Mouse (Mus musculus): Measurements from ENCODE around the gene Znrf1. TPM values are rescaled to one million over a fixed set of nuclear protein-coding genes. Genes with fewer than 3 reads are reported as not detected.

Znrf1 gene
- total RNA-seq, 2 experiments from 2014 or later, result 168 to 171 TPM

DNA sequence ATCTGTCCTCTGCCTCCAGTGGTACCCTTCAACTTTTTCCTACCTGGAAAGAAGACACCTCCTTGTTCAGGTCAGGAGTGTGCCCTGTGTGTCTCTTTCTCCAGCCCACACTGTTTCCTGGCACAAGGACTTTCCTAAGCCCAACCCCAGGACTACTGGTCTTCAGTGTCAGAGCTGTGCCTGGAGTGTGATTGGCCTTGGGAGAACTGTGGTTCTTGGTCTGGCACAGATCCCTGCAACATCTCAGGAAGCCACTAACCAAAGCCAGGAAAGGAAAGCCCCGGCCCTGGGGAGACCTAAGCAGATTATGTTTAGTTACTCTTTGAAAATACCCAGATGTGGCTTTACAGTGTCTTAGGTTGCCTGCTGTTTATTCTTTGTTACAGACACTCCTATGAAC lies 84.0 kb downstream of the Znrf1 start:
- peak in 1 of 2 experiments; percentile 53 for DNase-seq (ENCODE audit: extremely low spot score in 1 of 2, low spot score in 2 of 2)
- intact Hi-C loops (cut with DNase I), result no loop called here

DNA sequence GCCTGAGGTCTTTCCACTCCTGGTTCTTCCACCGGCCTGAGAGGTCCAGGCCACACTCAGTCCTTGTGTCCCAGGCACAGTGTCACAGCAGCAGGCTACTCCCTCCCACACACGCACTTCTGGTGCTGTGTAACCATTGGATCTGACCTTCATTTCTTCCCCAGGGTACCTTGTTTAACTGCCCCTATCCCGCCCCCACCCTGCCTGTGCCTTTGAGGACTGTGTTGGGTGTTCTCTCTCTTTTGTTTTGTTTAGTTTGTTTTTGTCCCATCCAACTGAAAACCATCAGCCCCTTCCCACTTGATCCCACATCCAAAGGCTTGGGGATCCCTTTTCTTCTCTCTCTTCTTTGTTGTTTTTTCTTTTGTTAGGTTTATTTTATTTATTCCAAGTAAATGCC lies 86.2 kb downstream of the Znrf1 start:
- intact Hi-C loops (cut with DNase I), result no loop called here

DNA sequence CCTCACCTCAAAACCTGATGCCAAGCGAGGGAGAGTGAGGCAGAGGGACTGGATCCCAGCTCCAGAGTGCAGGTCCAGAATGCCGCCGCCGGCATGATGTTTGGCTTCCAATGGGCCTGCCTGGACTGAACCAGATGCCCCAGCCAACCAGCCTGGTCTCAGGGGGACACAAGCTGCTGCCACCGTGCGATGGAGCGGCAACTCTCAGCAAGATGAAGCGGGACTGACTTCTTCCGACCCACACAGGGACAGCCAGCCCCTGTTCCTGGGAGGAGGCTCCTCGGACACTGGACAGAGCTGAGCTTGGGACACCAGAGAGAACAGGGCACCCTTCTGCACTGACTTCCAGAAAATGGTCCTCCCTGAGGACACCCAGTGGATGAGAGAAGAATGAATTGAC lies 86.7 kb downstream of the Znrf1 start:
- DNase-seq (ENCODE audit: extremely low spot score in 1 of 2, low spot score in 2 of 2), result no peak
- intact Hi-C loops (cut with DNase I), result no loop called here

More for the DNA sequence above, 86.2 kb downstream of the Znrf1 start:
- DNase-seq (ENCODE audit: extremely low spot score in 1 of 2, low spot score in 2 of 2), result no peak

DNA sequence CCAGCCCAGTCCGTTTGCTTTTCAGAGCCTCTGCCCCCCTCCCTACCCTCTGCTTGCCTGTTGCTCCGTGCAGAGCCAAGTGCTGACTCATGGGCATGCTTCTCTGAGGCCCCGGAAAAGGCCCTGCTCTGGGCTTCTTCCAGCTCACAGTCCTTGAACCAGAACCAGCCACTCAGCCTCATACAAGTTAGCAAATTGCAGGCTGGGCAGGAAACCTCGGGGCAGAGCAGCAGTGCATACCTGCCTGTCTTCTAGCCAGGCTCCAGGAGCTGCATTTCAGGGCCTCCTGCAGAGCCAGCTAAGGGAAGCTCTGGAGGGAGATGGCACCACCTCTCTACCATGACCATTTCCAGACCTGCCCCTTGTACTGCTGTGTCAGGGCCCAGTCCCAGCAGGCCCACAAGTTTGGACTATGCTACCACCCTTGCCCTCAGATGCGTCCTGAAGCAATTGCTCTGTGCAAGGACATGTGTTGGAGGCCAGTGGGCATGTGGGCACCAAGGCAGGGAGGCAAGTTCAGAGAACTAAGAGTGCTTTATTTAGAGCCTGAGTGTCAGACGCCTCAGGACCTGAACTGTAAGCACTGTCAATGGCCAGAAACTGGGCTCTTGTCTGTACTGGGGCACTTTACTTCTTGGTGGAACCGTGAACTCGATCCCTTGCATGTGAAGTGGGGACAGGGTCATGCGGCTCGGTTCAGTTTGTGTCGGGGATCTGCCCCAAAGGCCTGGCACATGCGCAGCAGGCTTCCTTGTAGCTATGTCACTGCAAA lies 88.4 kb downstream of the Znrf1 start:
- DNase-seq (ENCODE audit: extremely low spot score in 1 of 2, low spot score in 2 of 2), result peak in 1 of 2 experiments; percentile 40
- intact Hi-C loops (cut with DNase I), result no loop called here

DNA sequence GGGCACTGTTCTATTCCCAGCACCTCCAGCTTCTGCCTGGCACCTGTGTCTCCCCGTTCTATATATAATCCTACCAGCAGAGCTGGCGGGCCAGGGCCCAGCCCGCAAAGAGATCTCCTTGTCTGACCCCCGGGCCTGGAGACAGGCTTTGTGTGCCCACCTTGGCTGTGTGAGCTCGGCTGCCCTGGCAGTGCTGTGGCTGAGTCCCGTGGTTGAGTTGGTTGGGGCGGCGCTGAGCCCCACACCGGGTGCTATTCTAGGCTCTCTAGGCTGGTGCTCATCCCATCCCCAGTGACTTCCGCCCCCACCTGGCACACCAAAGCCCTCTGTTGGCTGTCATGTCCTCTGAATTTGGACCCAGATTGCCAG lies 88.9 kb downstream of the Znrf1 start:
- intact Hi-C loops (cut with DNase I), result loop anchor here (5.0 kb wide), 2 partner anchors 73 to 88 kb away; partner anchors contain the start of gene Znrf1
- DNase-seq (ENCODE audit: extremely low spot score in 1 of 2, low spot score in 2 of 2), result no peak

DNA sequence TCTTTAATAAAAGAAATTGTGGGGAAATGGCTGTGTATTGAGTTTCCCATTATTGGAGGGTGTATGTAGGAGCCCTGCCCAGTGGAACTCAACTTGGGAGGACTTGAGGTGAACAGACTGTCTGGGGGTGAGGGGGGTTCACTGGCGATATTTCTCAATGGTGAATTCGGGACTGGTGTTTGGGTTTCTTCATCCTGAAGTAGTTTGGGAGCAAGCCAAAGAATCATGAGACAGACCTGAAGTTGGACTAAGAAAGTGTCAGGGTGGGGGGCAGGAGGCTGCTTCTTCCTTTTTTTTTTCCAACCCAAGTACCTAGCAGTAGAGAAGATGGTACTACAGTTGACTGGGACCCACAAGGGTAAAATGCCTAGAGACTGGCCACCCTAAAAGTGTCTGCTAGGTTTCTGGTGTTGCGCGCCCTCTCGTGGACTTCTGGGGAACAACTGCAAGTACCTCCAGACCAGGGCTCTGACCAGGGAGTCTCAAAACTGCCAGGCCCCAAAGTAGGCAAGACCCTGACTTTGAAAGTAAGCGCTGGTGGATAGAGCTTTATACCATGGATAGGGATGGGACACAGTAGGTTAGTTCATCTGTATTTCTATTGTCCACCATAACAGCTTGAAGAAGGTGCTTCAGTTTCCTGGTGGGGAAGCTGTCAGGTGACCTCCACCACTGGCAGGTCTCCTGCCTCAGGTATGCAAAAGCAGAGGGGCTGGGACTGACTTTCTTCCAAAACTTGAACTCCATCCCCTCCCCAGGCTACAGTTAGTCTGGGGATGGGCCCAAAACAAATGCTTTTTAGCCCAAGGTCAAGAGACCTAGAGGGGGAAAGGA lies 90.0 kb downstream of the Znrf1 start:
- intact Hi-C loops (cut with DNase I), result loop anchor here (5.0 kb wide), 2 partner anchors 74 to 89 kb away; partner anchors contain the start of gene Znrf1
- peak in 1 of 2 experiments; percentile 70 for DNase-seq (ENCODE audit: extremely low spot score in 1 of 2, low spot score in 2 of 2)

DNA sequence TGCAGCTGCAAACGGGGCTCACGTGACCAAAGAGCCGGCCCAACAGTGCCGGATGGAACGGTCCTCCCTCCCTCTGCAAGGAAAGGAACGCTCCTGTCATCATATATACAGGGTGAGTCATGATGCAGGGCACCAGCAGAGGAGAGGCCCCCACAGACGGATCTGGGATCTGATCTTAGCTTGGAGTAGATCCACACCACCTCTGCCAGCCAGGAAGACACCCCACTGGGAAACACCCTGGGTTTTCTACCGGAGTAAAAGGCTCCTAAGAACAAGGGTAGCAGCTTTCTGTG lies 90.6 kb downstream of the Znrf1 start:
- DNase-seq (ENCODE audit: extremely low spot score in 1 of 2, low spot score in 2 of 2), result peak in 1 of 2 experiments; percentile 42
- intact Hi-C loops (cut with DNase I), result loop anchor here (5.0 kb wide), 2 partner anchors 74 to 89 kb away; partner anchors contain the start of gene Znrf1

DNA sequence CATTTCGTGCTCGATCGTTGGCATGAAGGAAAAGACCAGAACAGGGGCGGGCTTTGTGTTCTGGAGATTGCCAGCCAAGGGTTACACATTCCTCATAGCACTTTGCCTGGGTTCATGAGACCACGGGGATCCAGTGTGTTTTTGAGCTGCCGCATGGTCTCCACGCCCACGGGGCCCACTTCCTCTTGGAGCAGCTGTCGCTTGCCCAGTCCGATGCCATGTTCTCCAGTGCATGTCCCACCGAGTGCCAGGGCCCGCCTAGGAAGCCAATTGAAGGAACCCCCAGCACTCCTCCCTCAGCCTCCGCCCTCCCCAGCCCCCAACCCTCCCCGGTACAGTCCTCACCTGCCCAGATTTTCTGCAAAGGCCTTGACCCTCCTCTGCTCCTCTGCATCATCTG lies 91.0 kb downstream of the Znrf1 start:
- DNase-seq (ENCODE audit: extremely low spot score in 1 of 2, low spot score in 2 of 2), result peak in 1 of 2 experiments; percentile 50
- intact Hi-C loops (cut with DNase I), result loop anchor here (5.0 kb wide), 2 partner anchors 75 to 90 kb away; partner anchors contain the start of gene Znrf1

DNA sequence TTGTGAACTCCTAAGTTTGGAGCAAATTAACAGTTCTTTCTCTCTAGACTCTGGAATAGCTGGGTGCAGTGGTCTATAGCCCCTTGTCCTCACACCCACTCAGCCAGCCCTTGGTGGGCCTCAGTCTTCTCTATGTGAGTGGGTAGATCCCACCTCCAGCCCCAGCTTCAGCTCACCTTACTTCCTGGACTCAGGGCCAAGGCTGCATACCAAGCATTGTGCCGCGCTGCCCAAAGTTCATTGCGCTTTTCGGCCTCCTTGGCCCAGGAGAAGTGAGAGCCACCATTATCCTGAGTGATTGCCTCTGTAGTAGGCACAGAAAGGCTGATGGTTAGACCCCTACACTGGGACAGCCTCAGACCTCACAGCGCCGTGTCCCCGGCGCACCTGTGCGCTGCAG lies 92.0 kb downstream of the Znrf1 start:
- intact Hi-C loops (cut with DNase I), result loop anchor here (5.0 kb wide), 2 partner anchors 76 to 91 kb away; partner anchors contain the start of gene Znrf1

DNA sequence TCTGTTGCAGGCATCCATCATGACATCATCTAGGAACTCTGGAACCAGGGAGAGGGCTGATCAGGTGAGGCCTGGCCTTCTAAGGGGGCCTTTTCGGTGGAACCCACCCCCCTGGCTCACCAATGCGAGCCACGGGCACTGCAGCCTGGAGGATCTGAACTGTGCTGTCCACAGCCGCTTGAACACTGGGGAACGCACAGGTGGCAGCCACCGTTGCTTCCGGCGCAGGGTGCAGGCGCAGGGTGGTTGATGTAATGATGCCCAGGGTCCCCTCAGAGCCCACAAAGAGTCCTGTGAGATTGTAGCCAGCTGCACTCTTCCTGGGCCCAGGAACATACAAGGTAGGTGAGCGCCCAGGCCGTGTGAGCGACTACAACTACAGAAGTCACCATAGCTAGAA lies 92.5 kb downstream of the Znrf1 start:
- intact Hi-C loops (cut with DNase I), result loop anchor here (5.0 kb wide), 2 partner anchors 76 to 91 kb away; partner anchors contain the start of gene Znrf1
- DNase-seq (ENCODE audit: extremely low spot score in 1 of 2, low spot score in 2 of 2), result no peak

More for the DNA sequence above, 92.0 kb downstream of the Znrf1 start:
- DNase-seq (ENCODE audit: extremely low spot score in 1 of 2, low spot score in 2 of 2), result no peak

DNA sequence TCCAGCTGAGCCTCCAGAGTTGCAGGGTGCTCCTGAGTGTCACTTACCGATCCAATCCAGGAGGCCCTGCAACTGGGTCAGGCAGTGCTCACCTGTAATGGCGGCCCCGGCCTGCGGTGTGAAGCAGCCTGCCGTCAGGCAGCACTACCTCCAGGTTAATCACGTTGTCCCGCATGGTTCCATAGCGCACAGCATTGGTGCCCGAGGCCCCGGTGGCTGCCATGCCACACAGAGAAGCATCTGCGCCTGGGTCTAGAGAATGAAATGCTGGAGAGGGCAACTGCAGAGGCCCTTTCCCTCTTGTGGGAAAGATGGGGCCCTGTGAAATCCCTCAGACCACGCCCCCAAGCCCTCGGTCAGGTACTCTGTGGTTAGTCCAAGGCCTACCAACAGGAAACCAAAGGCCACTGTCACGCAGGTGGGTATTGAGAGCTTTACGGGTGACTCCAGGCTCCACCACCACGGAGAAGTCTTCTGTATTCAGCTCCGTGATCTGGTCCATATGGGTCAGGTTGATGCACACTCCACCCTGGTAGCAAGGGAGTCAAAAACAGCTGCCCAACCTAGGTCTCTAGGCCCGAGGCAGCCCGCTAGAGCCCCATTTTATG lies 93.1 kb downstream of the Znrf1 start:
- DNase-seq (ENCODE audit: extremely low spot score in 1 of 2, low spot score in 2 of 2), result no peak
- intact Hi-C loops (cut with DNase I), result loop anchor here (5.0 kb wide), 2 partner anchors 77 to 92 kb away; partner anchors contain the start of gene Znrf1

DNA sequence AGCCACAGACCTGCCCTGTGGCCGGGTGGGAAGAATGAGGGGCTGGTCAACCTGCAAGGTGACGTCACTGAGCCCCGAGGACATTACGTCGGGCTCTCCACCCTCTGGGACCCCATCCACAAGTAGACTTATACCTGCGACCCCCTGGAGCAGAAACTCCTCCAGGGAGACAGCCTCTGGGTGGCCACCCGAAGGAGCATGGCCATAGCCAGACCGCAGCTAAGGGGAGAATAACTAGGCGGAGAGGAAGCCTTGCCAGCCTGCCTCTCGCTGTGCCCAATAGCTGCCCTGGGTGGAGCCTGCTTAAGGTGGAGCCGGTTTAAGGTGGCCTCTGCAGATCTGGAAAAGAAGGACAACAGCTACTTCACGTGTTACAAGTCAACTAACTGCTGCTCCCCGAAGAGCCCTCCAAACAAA lies 94.2 kb downstream of the Znrf1 start, which contains the start of gene Ldhd:
Gene Ldhd (minus strand): TSS at position 270 of the 417 bp plus-strand sequence.
- intact Hi-C loops (cut with DNase I), result no loop called here
- peak in 1 of 2 experiments; percentile 63 for DNase-seq (ENCODE audit: extremely low spot score in 1 of 2, low spot score in 2 of 2)

DNA sequence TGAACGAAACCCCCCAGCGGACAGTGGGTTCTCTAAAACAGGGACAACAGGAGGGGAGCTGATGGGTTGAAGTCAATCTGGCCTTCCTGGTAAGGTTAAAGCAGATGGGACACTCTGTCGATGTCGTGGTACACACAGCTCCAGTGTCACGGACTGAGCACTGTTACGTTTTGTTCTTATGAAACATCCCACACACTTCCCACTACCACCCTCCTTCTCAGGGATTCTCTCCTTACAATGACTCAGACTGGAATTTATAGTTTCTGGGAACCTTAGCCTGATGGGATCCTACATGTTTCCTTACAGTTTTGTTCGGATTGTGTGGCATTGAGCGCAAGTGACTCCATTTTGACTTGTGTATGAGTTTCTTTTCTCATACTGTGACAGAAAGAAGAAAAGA lies 95.7 kb downstream of the Znrf1 start:
- intact Hi-C loops (cut with DNase I), result no loop called here
- DNase-seq (ENCODE audit: extremely low spot score in 1 of 2, low spot score in 2 of 2), result no peak

DNA sequence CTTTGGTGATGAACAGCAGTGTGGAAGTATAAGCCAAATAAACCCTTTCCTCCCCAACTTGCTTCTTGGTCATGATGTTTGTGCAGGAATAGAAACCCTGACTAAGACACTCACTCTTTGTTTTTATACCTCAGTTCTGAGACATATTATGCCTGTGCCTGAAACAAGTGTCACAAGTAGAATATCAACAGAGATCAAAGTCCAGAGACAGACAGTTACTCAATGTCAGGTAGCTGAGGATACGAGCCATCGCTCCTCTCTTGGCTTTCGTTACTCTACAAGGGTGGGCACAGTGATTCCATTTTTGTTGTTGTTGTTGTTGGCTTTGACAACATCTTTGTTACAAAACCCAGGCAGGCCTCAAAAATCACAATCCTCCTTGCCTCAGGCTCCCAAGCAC lies 97.1 kb downstream of the Znrf1 start:
- intact Hi-C loops (cut with DNase I), result no loop called here
- no peak for DNase-seq (ENCODE audit: extremely low spot score in 1 of 2, low spot score in 2 of 2)

DNA sequence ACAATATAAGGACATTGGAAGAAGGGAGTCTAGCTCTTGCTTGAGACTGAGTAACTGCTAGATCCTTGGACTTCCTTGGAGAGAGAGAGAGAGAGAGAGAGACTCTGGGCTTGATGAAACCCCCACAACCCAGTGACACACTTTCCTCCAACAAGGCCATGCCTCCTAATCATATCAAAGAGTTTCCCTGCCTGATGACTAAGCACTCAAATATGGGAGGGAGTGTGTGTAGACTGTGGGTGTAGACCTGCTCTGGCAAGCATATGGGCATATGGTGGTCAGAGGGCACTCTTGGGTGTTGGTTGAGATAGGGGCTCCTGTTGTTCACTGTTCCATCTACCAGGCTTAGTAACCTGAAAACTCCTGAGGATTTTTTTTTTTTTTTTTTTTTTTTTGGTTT lies 102.2 kb downstream of the Znrf1 start:
- intact Hi-C loops (cut with DNase I), result no loop called here
- no peak for DNase-seq (ENCODE audit: extremely low spot score in 1 of 2, low spot score in 2 of 2)

DNA sequence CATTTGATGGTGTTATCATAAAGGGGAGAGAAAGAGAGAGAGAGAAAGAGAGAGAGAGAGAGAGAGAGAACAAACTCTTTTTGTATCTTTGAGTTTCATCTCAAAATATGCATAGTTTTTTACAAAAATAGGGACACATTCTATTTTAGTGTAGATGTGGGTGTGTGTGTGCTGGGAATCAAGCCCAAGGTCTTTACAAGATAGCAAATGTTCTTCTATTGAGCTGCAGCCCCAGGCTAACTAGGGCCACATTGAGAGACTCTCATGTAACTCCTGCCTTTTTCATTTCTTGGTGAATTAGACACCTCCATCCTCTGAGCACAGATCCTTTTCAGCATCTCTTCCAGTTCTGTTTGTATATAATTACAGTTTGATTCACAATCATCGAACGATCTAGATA lies 105.2 kb downstream of the Znrf1 start:
- no peak for DNase-seq (ENCODE audit: extremely low spot score in 1 of 2, low spot score in 2 of 2)
- intact Hi-C loops (cut with DNase I), result loop anchor here (5.0 kb wide), 1 partner anchor 104 kb away; the partner anchor contains the start of gene Znrf1

DNA sequence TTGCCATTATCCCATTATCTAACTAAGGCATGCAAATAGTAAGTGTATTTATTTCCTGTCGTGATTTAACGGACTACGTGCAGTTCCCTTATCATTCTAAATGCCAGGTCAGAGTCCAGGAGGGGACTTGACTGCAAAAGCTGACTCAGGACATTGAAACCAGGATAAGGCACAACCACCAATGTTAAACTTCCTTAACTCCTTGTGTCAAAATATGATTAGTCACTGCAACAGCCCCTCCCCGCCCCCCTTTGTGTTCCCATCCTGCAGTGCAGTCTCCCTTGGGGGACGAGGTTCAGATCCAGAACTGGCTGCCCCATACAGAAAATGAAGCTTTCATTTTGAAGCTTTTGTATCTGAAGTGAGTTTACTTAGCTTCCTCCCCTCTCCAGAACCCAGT lies 106.6 kb downstream of the Znrf1 start:
- intact Hi-C loops (cut with DNase I), result loop anchor here (5.0 kb wide), 1 partner anchor 105 kb away; the partner anchor contains the start of gene Znrf1
- peak in 1 of 2 experiments; percentile 54 for DNase-seq (ENCODE audit: extremely low spot score in 1 of 2, low spot score in 2 of 2)

DNA sequence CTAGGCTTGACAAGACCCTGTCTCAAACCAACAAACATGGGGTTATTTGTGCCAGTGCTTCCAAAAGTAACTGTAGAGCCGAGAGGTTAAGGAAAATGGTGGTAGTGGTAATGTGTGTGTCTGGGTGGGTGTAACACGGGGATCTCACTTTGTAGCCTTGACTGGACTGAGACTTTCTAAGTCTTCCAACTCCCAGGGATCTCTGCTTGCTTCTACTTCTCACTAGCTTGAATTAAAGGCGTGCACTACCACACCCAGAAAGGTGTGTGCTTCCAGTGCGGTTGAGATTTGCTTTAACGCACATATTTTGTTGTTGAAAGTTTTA lies 107.0 kb downstream of the Znrf1 start:
- intact Hi-C loops (cut with DNase I), result loop anchor here (5.0 kb wide), 1 partner anchor 106 kb away; the partner anchor contains the start of gene Znrf1
- DNase-seq (ENCODE audit: extremely low spot score in 1 of 2, low spot score in 2 of 2), result no peak
